In the genomic region with DNA sequence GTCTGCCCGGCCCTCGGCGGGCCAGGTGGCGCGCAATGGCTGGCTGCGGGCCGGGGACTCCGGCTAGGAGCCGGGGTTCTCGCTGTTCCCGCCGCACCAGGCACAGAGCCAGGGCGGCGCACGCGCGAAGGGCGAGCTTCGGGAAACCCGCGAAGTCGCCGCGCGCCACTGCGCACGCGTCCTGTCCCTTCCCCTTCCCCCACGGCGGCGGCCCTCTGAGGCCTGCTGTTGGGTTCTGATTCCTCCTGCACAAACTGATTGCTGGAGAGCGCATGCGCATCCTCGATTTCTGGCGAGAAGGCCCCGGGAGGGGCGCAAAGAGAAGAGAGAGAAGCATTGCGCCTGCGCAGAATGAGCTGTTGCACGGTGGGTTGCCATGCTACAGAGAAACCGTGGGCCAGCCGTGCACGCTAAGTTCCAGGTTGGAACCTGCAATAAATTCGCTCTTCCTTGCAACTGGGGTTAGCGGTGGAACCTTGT, we compare ENCODE assay signal across 8 mouse cellular contexts. TPM values are rescaled to one million over a fixed set of nuclear protein-coding genes. Genes with fewer than 3 reads are reported as not detected.
DNase-seq lines count a peak whose midpoint lies in the region; ATAC-seq and TF ChIP-seq lines count a peak whose summit lies in the region.

No protein-coding gene starts in this region.

- H3K4me2 ChIP-seq in kidney, embryonic 14.5 days (replicated peaks; ENCODE audit: low read depth, low read length): peak overlapping the region; percentile 93
- H3K4me2 ChIP-seq in limb, embryonic 15.5 days: peak overlapping the region; percentile 96

- peaks cover 7% of the 10 kb centered on the region; the same call in 1 of the 2 replicates for H3K36me3 ChIP-seq in kidney, embryonic 14.5 days (ENCODE audit: control insufficient read depth, insufficient read depth, low read length)
- peaks cover 16% of the 10 kb centered on the region for H3K36me3 ChIP-seq in limb, embryonic 15.5 days

- TF ChIP-seq POLR2A in bone marrow macrophage, adult 2 months (IDR thresholded peaks at IDR 0.05; ENCODE audit: borderline replicate concordance, low read depth, low read length): no peak
- peak; percentile 74 for TF ChIP-seq POLR2A in embryonic fibroblast, embryonic 13.5 days (IDR thresholded peaks at IDR 0.05; ENCODE audit: low read depth, low read length)

- under 1% methylated on average over 45 of the region's 45 CpGs for WGBS in kidney, embryonic 14.5 days
- WGBS in limb, embryonic 15.5 days: under 1% methylated on average over 45 of the region's 45 CpGs

- peak; percentile 87 for ATAC-seq in kidney, embryonic 14.5 days (ENCODE audit: low FRiP score, low TSS enrichment)
- peak; percentile 85 for ATAC-seq in limb, embryonic 15.5 days (ENCODE audit: insufficient number of reproducible peaks, low FRiP score, low TSS enrichment, low read depth)

- TF ChIP-seq CTCF in bone marrow macrophage, adult 2 months (IDR thresholded peaks at IDR 0.05; ENCODE audit: low read depth, low read length): no peak
- no peak for TF ChIP-seq CTCF in embryonic fibroblast, embryonic 13.5 days (IDR thresholded peaks at IDR 0.05; ENCODE audit: borderline replicate concordance, insufficient read depth, low read length)

- DNase-seq in 416B (ENCODE audit: low read depth): peak; percentile 99
- DNase-seq in heart, adult 9 months (ENCODE audit: low spot score in 2 of 2): peak; percentile 99
- peak; percentile 94 to 96 for DNase-seq in monocyte, adult 2 months (ENCODE audit: low read depth in 1 of 2, low spot score in 2 of 2)
- peak; percentile 97 to 99 for DNase-seq in spleen, postnatal 4 days (ENCODE audit: low spot score in 2 of 2)

- peak overlapping the region; percentile 91 for H3K27ac ChIP-seq in bone marrow macrophage, adult 2 months (ENCODE audit: insufficient read depth, low read depth, low read length)
- peak overlapping the region; percentile 23 for H3K27ac ChIP-seq in embryonic fibroblast, embryonic 13.5 days (ENCODE audit: insufficient read depth, low read length)
- H3K27ac ChIP-seq in kidney, embryonic 14.5 days (ENCODE audit: low read depth, low read length): peak overlapping the region; percentile 93
- H3K27ac ChIP-seq in limb, embryonic 15.5 days: peak overlapping the region; percentile 94

- H3K4me3 ChIP-seq in bone marrow macrophage, adult 2 months (ENCODE audit: insufficient read depth, low read length): peak overlapping the region; percentile 85
- peak overlapping the region; percentile 18 for H3K4me3 ChIP-seq in embryonic fibroblast, embryonic 13.5 days (ENCODE audit: insufficient read depth, low read length)
- peak overlapping the region; percentile 69 for H3K4me3 ChIP-seq in kidney, embryonic 14.5 days (ENCODE audit: low read length)
- H3K4me3 ChIP-seq in limb, embryonic 15.5 days: peak overlapping the region; percentile 64

- no peaks in the 10 kb centered on the region for H3K27me3 ChIP-seq in kidney, embryonic 14.5 days (ENCODE audit: control insufficient read depth, insufficient read depth, low read length)
- H3K27me3 ChIP-seq in limb, embryonic 15.5 days: no peaks in the 10 kb centered on the region

- no peaks in the 10 kb centered on the region for H3K9me3 ChIP-seq in kidney, embryonic 14.5 days (ENCODE audit: control insufficient read depth, low read length)
- no peaks in the 10 kb centered on the region for H3K9me3 ChIP-seq in limb, embryonic 15.5 days

- H3K4me1 ChIP-seq in bone marrow macrophage, adult 2 months (ENCODE audit: control insufficient read depth, insufficient read depth, low read length): peaks cover 19% of the 10 kb centered on the region
- H3K4me1 ChIP-seq in embryonic fibroblast, embryonic 13.5 days (ENCODE audit: control insufficient read depth, insufficient read depth, low read length): peaks cover 21% of the 10 kb centered on the region
- peaks cover 18% of the 10 kb centered on the region; the same call in 1 of the 2 replicates for H3K4me1 ChIP-seq in kidney, embryonic 14.5 days (ENCODE audit: control insufficient read depth, insufficient read depth, low read length)
- peaks cover 43% of the 10 kb centered on the region for H3K4me1 ChIP-seq in limb, embryonic 15.5 days

- peak overlapping the region; percentile 80 for H3K9ac ChIP-seq in kidney, embryonic 14.5 days (ENCODE audit: low read depth, low read length)
- H3K9ac ChIP-seq in limb, embryonic 15.5 days: peak overlapping the region; percentile 59

RNA-seq across cellular contexts. Expression of gene Yjefn3, which starts 0.6 kb away (rescaled TPM):
- not detected in 2 replicates for polyA plus RNA-seq in bone marrow macrophage, adult 2 months (2012; ENCODE audit: insufficient read depth, insufficient read length, missing spikeins)
- not detected in 2 replicates for polyA plus RNA-seq in embryonic fibroblast, embryonic 13.5 days (2011; ENCODE audit: insufficient read length, low read depth, missing spikeins)
- polyA plus RNA-seq in kidney, embryonic 14.5 days (2014; fragmentation: Nextera tagmentation; extraction: Ambion mirVana): 1.7 and 3.3 TPM in 2 replicates
- polyA plus RNA-seq in limb, embryonic 15.5 days (2015; fragmentation: Nextera tagmentation; extraction: Ambion mirVana): 3.7 and 6.4 TPM in 2 replicates

RNA-seq across cellular contexts. Expression of gene Ndufa13, which starts 0.7 kb away (rescaled TPM):
- 86.8 and 90.6 TPM in 2 replicates for polyA plus RNA-seq in bone marrow macrophage, adult 2 months (2012; ENCODE audit: insufficient read depth, insufficient read length, missing spikeins)
- 62.9 and 77.5 TPM in 2 replicates for polyA plus RNA-seq in embryonic fibroblast, embryonic 13.5 days (2011; ENCODE audit: insufficient read length, low read depth, missing spikeins)
- polyA plus RNA-seq in kidney, embryonic 14.5 days (2014; fragmentation: Nextera tagmentation; extraction: Ambion mirVana): 192 and 272 TPM in 2 replicates
- 168 and 176 TPM in 2 replicates for polyA plus RNA-seq in limb, embryonic 15.5 days (2015; fragmentation: Nextera tagmentation; extraction: Ambion mirVana)

RNA-seq across cellular contexts. Expression of gene Tssk6, which starts 1.1 kb away (rescaled TPM):
- 0.60 TPM in 1 of 2 replicates, not detected in the other for polyA plus RNA-seq in bone marrow macrophage, adult 2 months (2012; ENCODE audit: insufficient read depth, insufficient read length, missing spikeins)
- polyA plus RNA-seq in embryonic fibroblast, embryonic 13.5 days (2011; ENCODE audit: insufficient read length, low read depth, missing spikeins): 0.39 and 0.50 TPM in 2 replicates
- polyA plus RNA-seq in kidney, embryonic 14.5 days (2014; fragmentation: Nextera tagmentation; extraction: Ambion mirVana): 2.7 and 5.1 TPM in 2 replicates
- polyA plus RNA-seq in limb, embryonic 15.5 days (2015; fragmentation: Nextera tagmentation; extraction: Ambion mirVana): 3.2 and 4.2 TPM in 2 replicates

RNA-seq across cellular contexts. Expression of gene Cilp2, which starts 15.6 kb away (rescaled TPM):
- not detected in 2 replicates for polyA plus RNA-seq in bone marrow macrophage, adult 2 months (2012; ENCODE audit: insufficient read depth, insufficient read length, missing spikeins)
- polyA plus RNA-seq in embryonic fibroblast, embryonic 13.5 days (2011; ENCODE audit: insufficient read length, low read depth, missing spikeins): not detected in 2 replicates
- 0.58 and 0.77 TPM in 2 replicates for polyA plus RNA-seq in kidney, embryonic 14.5 days (2014; fragmentation: Nextera tagmentation; extraction: Ambion mirVana)
- polyA plus RNA-seq in limb, embryonic 15.5 days (2015; fragmentation: Nextera tagmentation; extraction: Ambion mirVana): 2.9 and 3.7 TPM in 2 replicates

Comparison
In these comparisons a context has a peak if more than half of its experiments do, and no peak if none do; other contexts are left out.
1. Peak in every context shown above with its lines: DNase-seq, ATAC-seq, H3K4me3 ChIP-seq and H3K27ac ChIP-seq.
2. H3K27ac ChIP-seq: peak in every context shown above with its lines; median percentile 94 in limb, embryonic 15.5 days; 93 in kidney, embryonic 14.5 days; 91 in bone marrow macrophage, adult 2 months; 23 in embryonic fibroblast, embryonic 13.5 days.
3. H3K4me3 ChIP-seq: peak in every context shown above with its lines; median percentile 85 in bone marrow macrophage, adult 2 months; 69 in kidney, embryonic 14.5 days; 64 in limb, embryonic 15.5 days; 18 in embryonic fibroblast, embryonic 13.5 days.